Mouse (Mus musculus) small intestine, adult 10 weeks (tissue): ENCODE results near the gene Igfbpl1. TPM values are rescaled to one million over a fixed set of nuclear protein-coding genes. Genes with fewer than 3 reads are reported as not detected.

Source experiments
- polyA plus RNA-seq: library from polyadenylated mRNA; stranded (reverse); fragments of 350-450 nt; fragmentation: Illumina TruSeq; extraction: RNeasy Lipid Tissue Mini Kit (QIAGEN cat#74804); gene quantifications from one replicate; pipeline ENCODE4 v1.2.3, GENCODE M21; 2014; ENCODE audit warnings: low replicate concordance

Igfbpl1 gene
- not detected for polyA plus RNA-seq

DNA sequence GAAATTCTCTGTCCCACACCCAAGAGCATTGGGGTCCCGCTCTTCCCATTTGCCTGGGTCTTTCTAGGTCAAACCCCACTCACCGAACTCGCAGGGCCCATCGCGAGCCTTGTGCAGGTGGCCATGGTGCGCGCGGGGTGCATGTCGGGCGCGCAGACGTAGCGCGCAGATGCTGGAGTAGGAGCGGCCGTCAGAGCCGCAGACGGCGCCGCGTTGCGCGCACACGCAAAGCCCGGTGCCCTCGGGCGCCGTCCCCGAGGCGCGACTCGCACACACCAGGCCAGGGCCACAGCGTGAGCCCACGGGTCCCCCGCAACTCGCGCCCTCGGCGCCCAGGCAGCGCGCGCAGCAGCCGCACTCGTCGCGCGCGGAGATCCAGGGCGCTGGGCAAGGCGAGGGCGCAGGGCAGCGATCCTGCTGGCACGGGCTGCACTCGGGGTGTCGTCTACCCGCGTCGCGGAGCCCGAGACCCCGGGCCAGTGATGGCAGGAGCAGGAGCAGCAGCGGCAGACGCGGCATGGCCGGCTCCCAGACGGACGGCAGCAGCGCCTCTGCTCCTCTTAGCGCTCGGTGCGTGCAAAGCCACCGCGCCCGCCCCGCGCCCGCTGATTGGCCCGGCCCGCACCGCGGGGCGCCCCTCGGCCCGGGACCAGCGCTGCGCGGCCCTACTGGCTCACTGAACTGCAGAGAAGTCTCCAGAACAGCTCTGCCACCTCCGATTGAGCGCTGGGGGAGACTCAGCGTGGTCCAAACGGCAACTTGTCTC, at the start of gene Igfbpl1:
Gene Igfbpl1 (minus strand): TSS at position 649 of the 766 bp plus-strand sequence.

DNA sequence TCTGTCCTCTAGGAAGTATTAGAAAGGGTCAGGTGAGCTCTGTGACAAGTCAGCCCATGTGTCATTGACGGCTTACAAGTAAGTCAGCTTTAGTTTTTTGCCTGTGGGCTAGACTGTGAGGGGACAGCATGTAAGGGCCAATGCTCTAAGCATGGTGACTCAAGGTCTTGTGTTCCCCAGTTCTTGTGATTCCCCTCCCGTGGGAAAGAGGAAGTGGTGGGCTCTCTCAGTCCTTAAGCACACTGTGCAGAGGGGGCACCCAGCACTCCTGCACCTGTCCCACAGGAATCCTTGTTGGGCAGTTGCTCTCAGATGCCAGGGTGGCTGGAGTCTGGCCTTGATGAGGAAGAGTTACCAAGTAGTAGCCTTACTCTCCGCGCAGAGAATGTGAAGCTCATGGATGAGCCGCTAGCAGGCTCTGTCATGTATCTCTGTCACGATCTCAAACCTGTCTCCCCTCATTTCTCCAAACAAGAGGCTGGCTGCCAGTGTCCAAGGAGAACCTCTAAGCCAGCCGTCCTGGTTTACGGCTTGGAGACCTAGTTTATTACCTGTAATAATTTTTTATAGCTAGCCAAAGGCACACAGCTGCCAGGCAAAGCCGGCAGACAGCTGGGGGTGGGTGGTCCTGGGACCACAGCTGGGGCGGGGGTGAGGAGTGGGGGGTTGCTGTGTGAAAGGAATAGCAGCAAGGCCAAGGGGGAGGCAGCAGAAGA, 21.5 kb upstream of the Igfbpl1 start, which contains the start of gene Stra6l:
Gene Stra6l (plus strand): TSS at position 556 of the 716 bp plus-strand sequence.

DNA sequence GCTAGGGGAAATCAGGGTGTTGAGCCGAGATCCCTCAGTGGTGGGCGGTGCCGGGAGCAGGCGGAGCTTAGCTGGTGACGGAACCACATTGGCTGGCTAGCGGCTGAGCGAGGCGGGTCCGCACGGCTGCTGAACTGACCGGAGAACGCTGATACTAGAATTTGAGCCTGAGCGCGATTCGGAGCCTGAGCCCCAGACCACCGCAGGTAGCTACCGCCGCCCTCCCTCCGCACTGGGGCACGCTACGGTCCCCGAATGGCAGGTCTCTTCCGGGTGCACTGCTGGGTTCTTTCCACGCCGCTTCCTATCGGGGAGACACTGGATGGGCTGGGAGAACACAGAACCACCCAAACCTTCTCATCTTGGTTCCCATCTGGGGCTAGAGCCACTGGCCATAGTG, 27.8 kb downstream of the Igfbpl1 start, which contains the start of gene Aldh1b1:
Gene Aldh1b1 (plus strand): TSS at position 59 of the 400 bp plus-strand sequence.

Other genes starting within 250 kb of the Igfbpl1 start
- 14.3 TPM for gene Aldh1b1, start 27.9 kb downstream of the Igfbpl1 start, polyA plus RNA-seq
- 7.2 TPM for gene Stra6l, start 21.7 kb upstream of the Igfbpl1 start, polyA plus RNA-seq
- gene Ccdc180, start 63.4 kb upstream of the Igfbpl1 start, polyA plus RNA-seq = not detected
- 95.4 TPM for gene Tdrd7, start 138.4 kb upstream of the Igfbpl1 start, polyA plus RNA-seq
- gene Tmod1, start 212.0 kb upstream of the Igfbpl1 start, polyA plus RNA-seq = 6.9 TPM